Mouse (Mus musculus): ENCODE results near the gene Capn7. TPM values are rescaled to one million over a fixed set of nuclear protein-coding genes. Genes with fewer than 3 reads are reported as not detected.

Capn7 gene
- total and polyA plus RNA-seq, 3 experiments = 27.9 to 45.0 (median 33.3) TPM

DNA sequence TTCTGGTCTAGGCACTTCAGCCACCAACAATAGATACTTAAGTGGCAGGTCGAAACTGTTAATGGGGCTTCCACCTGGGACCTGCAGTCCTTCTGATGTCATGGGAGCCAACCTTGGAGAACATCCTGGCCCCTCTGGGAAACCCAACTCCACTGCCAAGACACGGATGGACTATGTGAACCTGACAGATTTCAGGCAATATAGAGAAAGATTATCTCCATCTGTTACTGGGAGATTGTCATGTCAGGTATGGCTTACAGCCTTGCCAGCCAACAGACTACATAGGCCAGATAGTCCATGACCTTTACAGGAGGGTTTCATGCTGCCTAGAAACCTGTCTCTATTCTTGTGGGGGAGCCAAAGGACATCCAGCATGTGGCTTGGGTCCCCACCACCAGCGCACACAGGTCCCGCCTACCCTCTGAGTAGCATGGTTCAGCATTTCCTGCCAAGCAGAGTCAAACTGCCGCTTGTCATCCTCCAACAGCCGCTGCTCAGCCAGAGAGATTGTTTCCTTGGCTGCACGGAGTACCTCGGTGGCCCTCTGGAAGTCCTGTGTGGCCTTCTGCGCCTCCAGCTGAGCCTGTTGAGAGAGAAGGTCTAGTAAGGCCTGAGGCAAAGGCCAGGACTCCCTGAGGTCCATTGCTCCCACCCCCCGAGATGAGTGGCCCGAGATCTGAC is 51.0 kb downstream of the Capn7 start:
- in situ Hi-C loops (cut with MboI; ENCODE audit: low pct_ligation_motif_present, low pct_unique_long_range_greater_than_20kb, low sequenced_read_pairs) = loop anchor here (5.0 kb wide), 2 partner anchors 40 to 75 kb away; no protein-coding TSS in a partner anchor
- TF ChIP-seq RCOR1 (conservative IDR thresholded peaks at IDR 0.05; ENCODE audit: low read depth, low read length) = no peak
- no peak for TF ChIP-seq IRF4 (IDR thresholded peaks at IDR 0.05; ENCODE audit: low read depth, low read length)
- TF ChIP-seq UBTF (IDR thresholded peaks at IDR 0.05; ENCODE audit: low read depth, low read length) = no peak
- TF ChIP-seq TBP (conservative IDR thresholded peaks at IDR 0.05; ENCODE audit: low read depth, low read length) = no peak
- TF ChIP-seq CTCF (conservative IDR thresholded peaks at IDR 0.05 in 1 of 2, IDR thresholded peaks at IDR 0.05 in 1 of 2; ENCODE audit: low read depth in 2 of 2, low read length in 2 of 2) = no peak
- no peak for TF ChIP-seq NRF1 (IDR thresholded peaks at IDR 0.05; ENCODE audit: low read depth, low read length)
- no peak for TF ChIP-seq JUN (IDR thresholded peaks at IDR 0.05; ENCODE audit: insufficient read depth, low read depth, low read length)
- TF ChIP-seq MAFK (IDR thresholded peaks at IDR 0.05; ENCODE audit: insufficient replicate concordance, low read length) = no peak
- no peak for TF ChIP-seq GABPA (IDR thresholded peaks at IDR 0.05; ENCODE audit: insufficient replicate concordance, low read depth, low read length)
- TF ChIP-seq HCFC1 (IDR thresholded peaks at IDR 0.05; ENCODE audit: low read depth, low read length) = no peak
- no peak for TF ChIP-seq MEF2A (IDR thresholded peaks at IDR 0.05; ENCODE audit: borderline replicate concordance, low read depth, low read length)
- no peak for TF ChIP-seq PAX5 (IDR thresholded peaks at IDR 0.05; ENCODE audit: low read length)
- no peak for TF ChIP-seq SMC3 (IDR thresholded peaks at IDR 0.05; ENCODE audit: low read depth, low read length)
- no peak for TF ChIP-seq NELFE (IDR thresholded peaks at IDR 0.05; ENCODE audit: low read depth, low read length)
- no peak for TF ChIP-seq MXI1 (IDR thresholded peaks at IDR 0.05; ENCODE audit: low read depth, low read length)
- TF ChIP-seq MAX (IDR thresholded peaks at IDR 0.05; ENCODE audit: low read length) = no peak
- no peak for TF ChIP-seq ZNF384 (IDR thresholded peaks at IDR 0.05; ENCODE audit: low read depth, low read length)
- TF ChIP-seq ZMIZ1 (IDR thresholded peaks at IDR 0.05; ENCODE audit: low read depth, low read length) = no peak
- H3K4me2 ChIP-seq (ENCODE audit: insufficient read depth, low read depth, poor library complexity, severe bottlenecking) = no peak overlapping the region
- H3K27me3 ChIP-seq (replicated peaks) = no peaks in the 10 kb centered on the region
- peaks cover 33% of the 10 kb centered on the region for H3K79me2 ChIP-seq (replicated peaks; ENCODE audit: control insufficient read depth, extremely low read depth, insufficient read depth, poor library complexity, severe bottlenecking)
- dilution Hi-C loops (cut with MboI; ENCODE audit: extremely low pct_ligation_motif_present, extremely low pct_unique_long_range_greater_than_20kb, low sequenced_read_pairs) = no loop called here
- no peak overlapping the region for H3K4me3 ChIP-seq (replicated peaks in 1 of 3; ENCODE audit: low read depth in 2 of 3, low read length in 2 of 3, poor library complexity in 1 of 3)
- peak overlapping the region; percentile 40; the same call in 1 of the 2 replicates for H3K27ac ChIP-seq (ENCODE audit: insufficient read depth, low read depth)
- no peak overlapping the region for H3K9ac ChIP-seq (ENCODE audit: insufficient read depth, low read depth)
- H3K36me3 ChIP-seq (replicated peaks in 1 of 2; ENCODE audit: control insufficient read depth in 1 of 2, insufficient read depth in 1 of 2, low read length in 1 of 2) = peaks cover 53 to 95% of the 10 kb centered on the region in 2 experiments
- H3K4me1 ChIP-seq (ENCODE audit: control insufficient read depth in 1 of 2, insufficient read depth in 2 of 2) = peaks cover 31 to 100% of the 10 kb centered on the region in 2 experiments
- no peaks in the 10 kb centered on the region for H3K9me3 ChIP-seq (replicated peaks; ENCODE audit: low read length)
- no peak for DNase-seq (ENCODE audit: extremely low read depth)
